Mouse (Mus musculus) spleen, adult 2 months (tissue): ENCODE results near the gene Muc4. TPM values are rescaled to one million over a fixed set of nuclear protein-coding genes. Genes with fewer than 3 reads are reported as not detected.

Source experiments
- DNase-seq, 2 experiments: peaks; one replicate each; pipeline versions ENCODE4 v3.0.0 to v3.0.0-alpha.2; 2012 to 2021; ENCODE audit warnings: low spot score in 2 of 2, low read depth in 1 of 2
- H3K27ac ChIP-seq: fragments of 200-500 bp; 2 replicates; pipeline ENCODE4 v1.5.1; 2012; ENCODE audit warnings: low read length, inconsistent platforms; ENCODE audit not compliant: insufficient read depth
- H3K27me3 ChIP-seq: fragments of 200-500 bp; 2 replicates; pipeline ENCODE4 v1.6.1; 2012; ENCODE audit warnings: mild to moderate bottlenecking, moderate library complexity, low read length, inconsistent platforms; ENCODE audit not compliant: control insufficient read depth, insufficient read depth
- H3K36me3 ChIP-seq: fragments of 200-500 bp; 2 replicates; pipeline ENCODE4 v1.6.1; 2012; ENCODE audit warnings: mild to moderate bottlenecking, low read length, inconsistent platforms; ENCODE audit not compliant: control insufficient read depth, insufficient read depth
- H3K4me1 ChIP-seq: fragments of 200-500 bp; 2 replicates; pipeline ENCODE4 v1.6.1; 2011; ENCODE audit warnings: inconsistent platforms; ENCODE audit not compliant: control insufficient read depth, insufficient read depth, insufficient read length
- H3K4me3 ChIP-seq: fragments of 200-500 bp; 2 replicates; pipeline ENCODE4 v1.5.1; 2011; ENCODE audit warnings: mild to moderate bottlenecking, inconsistent platforms; ENCODE audit not compliant: insufficient read depth, insufficient read length; ENCODE audit errors: extremely low read depth
- CTCF ChIP-seq: fragments of 200-500 bp; IDR thresholded peaks from 2 replicates; pipeline ENCODE4 v1.5.1; 2011; ENCODE audit warnings: mild to moderate bottlenecking, inconsistent platforms; ENCODE audit not compliant: insufficient read depth, insufficient read length, insufficient replicate concordance; ENCODE audit errors: extremely low read depth
- POLR2A ChIP-seq: fragments of 200-500 bp; IDR thresholded peaks from 2 replicates; pipeline ENCODE4 v1.6.1; 2011; ENCODE audit warnings: low read depth, low read length, inconsistent platforms
- WGBS: fragments of 180-500 bp; shearing (Covaris S2); methylation state at CpG from one replicate; pipeline ENCODE4 v1.1.7; 2018; 5-methylcytosine and 5-hydroxymethylcytosine counted together
- polyA plus RNA-seq: library from polyadenylated mRNA; depleted of rRNA; stranded (reverse); fragments of >200 nt; gene quantifications from 2 replicates; pipeline ENCODE4 v1.2.3, GENCODE M21; 2012

The Muc4 gene
- polyA plus RNA-seq, 1 experiment = 0.06 TPM

GRCm38 (mm10) chr16:32803252-32803853, 67.7 kb downstream of the Muc4 start:
- 61% methylated on average over 6 of the region's 6 CpGs for WGBS
- Histone ChIP-seq H3K27ac (no peak overlapping the region), H3K27me3 (no peaks in the 10 kb centered on the region), H3K4me1 (no peaks in the 10 kb centered on the region; the same call in 1 of the 2 replicates), H3K36me3 (no peaks in the 10 kb centered on the region), H3K4me3 (no peak overlapping the region)
- no peak for DNase-seq
- TF ChIP-seq POLR2A (no peak), CTCF (no peak)

GRCm38 (mm10) chr16:32803901-32804300, 68.2 kb downstream of the Muc4 start:
- H3K27me3 ChIP-seq = no peaks in the 10 kb centered on the region
- H3K4me1 ChIP-seq = no peaks in the 10 kb centered on the region
- 61% methylated on average over 5 of the region's 5 CpGs for WGBS
- no peak overlapping the region for H3K27ac ChIP-seq
- DNase-seq = no peak
- H3K4me3 ChIP-seq = no peak overlapping the region
- no peaks in the 10 kb centered on the region for H3K36me3 ChIP-seq
- TF ChIP-seq CTCF (no peak), POLR2A (no peak)

DNA sequence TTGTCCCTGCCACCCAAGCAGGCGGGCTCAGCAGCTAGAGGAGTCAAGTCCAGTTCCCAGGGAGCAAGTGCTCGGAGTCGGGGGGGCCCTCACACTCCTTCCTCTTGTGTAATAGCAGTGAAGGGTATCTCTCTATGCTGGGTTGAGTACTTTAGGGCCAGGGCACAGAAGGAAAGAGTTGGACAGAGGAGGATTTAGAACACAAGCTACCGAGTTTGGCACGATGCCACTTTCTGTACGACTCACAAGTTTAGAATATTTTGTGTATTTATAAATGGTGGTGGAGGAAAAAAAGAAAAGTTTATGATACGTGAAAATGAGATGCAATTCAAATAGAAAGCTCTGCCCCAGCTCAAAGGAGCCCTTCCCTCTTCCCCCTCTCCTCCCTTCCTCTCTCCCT, 69.5 kb downstream of the Muc4 start:
- H3K27ac ChIP-seq = no peak overlapping the region
- H3K27me3 ChIP-seq = no peaks in the 10 kb centered on the region
- no peak overlapping the region for H3K4me3 ChIP-seq
- no peak for DNase-seq
- TF ChIP-seq POLR2A = no peak
- no peak for TF ChIP-seq CTCF
- H3K4me1 ChIP-seq = no peaks in the 10 kb centered on the region
- no peaks in the 10 kb centered on the region for H3K36me3 ChIP-seq
- WGBS = 71% methylated on average over 7 of the region's 7 CpGs

GRCm38 (mm10) chr16:32807408-32808185, 71.9 kb downstream of the Muc4 start:
- H3K27ac ChIP-seq = no peak overlapping the region
- WGBS = 70% methylated on average over 8 of the region's 8 CpGs
- no peak for DNase-seq

GRCm38 (mm10) chr16:32810321-32810720, 74.6 kb downstream of the Muc4 start, which contains the start of gene Smbd1:
Smbd1 (minus strand) TSS chr16:32810477.
- H3K36me3 ChIP-seq = no peaks in the 10 kb centered on the region
- no peaks in the 10 kb centered on the region for H3K27me3 ChIP-seq
- H3K4me3 ChIP-seq = no peak within 1 kb of the TSS
- no peak for DNase-seq
- WGBS = 90% methylated on average over 4 of the region's 4 CpGs
- no peaks in the 10 kb centered on the region; the same call in 1 of the 2 replicates for H3K4me1 ChIP-seq
- H3K27ac ChIP-seq = no peak within 1 kb of the TSS
- TF ChIP-seq CTCF (no peak), POLR2A (no peak)

More at GRCm38 (mm10) chr16:32807408-32808185, 71.9 kb downstream of the Muc4 start:
- H3K4me1 ChIP-seq = no peaks in the 10 kb centered on the region
- TF ChIP-seq CTCF (no peak), POLR2A (no peak)
- H3K36me3 ChIP-seq = no peaks in the 10 kb centered on the region
- H3K4me3 ChIP-seq = no peak overlapping the region
- H3K27me3 ChIP-seq = no peaks in the 10 kb centered on the region

- H3K4me1 ChIP-seq = no peaks in the 10 kb centered on the region; the same call in 1 of the 2 replicates
- H3K27ac ChIP-seq = no peak overlapping the region
- WGBS = 2% methylated on average over 9 of the region's 9 CpGs
- H3K4me3 ChIP-seq = no peak overlapping the region
- H3K36me3 ChIP-seq = no peaks in the 10 kb centered on the region
- peak; percentile 86 to 88 for DNase-seq
- peak; percentile 81; the same call in 1 of the 2 replicates for TF ChIP-seq CTCF
- no peak for TF ChIP-seq POLR2A
- H3K27me3 ChIP-seq = no peaks in the 10 kb centered on the region
Observed at GRCm38 (mm10) chr16:32812888-32813361, 77.2 kb downstream of the Muc4 start.
